Mouse (Mus musculus): ENCODE measurements around the gene Sun2.
A peak's percentile ranks its signal among the peaks of the same experiment; 100 is the strongest.

Gene Sun2

GRCm38 (mm10) chr15:79686046-79686869 lies 56.1 kb downstream of the Sun2 start:
- no peaks in the 10 kb centered on the region for H3K9me3 ChIP-seq (ENCODE audit: low read length)
- H3K36me3 ChIP-seq (ENCODE audit: insufficient read depth, low read length): peaks cover 46% of the 10 kb centered on the region
- no peak for TF ChIP-seq POU5F1 (IDR thresholded peaks at IDR 0.05; ENCODE audit: borderline replicate concordance, low read length)
- TF ChIP-seq CTCF (conservative IDR thresholded peaks at IDR 0.05; ENCODE audit: low read length): no peak
- no peak for TF ChIP-seq NANOG (IDR thresholded peaks at IDR 0.05; ENCODE audit: borderline replicate concordance, low read length)
- no peaks in the 10 kb centered on the region for H3K27me3 ChIP-seq (ENCODE audit: insufficient read depth, low read length)
- peaks cover 75% of the 10 kb centered on the region for H3K4me1 ChIP-seq (replicated peaks; ENCODE audit: low read depth, low read length)
- H3K4me3 ChIP-seq (replicated peaks; ENCODE audit: low read length): peak overlapping the region; percentile 93

- H3K27me3 ChIP-seq (ENCODE audit: insufficient read depth, low read length): no peaks in the 10 kb centered on the region
- no peak for TF ChIP-seq NANOG (IDR thresholded peaks at IDR 0.05; ENCODE audit: borderline replicate concordance, low read length)
- no peak for TF ChIP-seq POU5F1 (IDR thresholded peaks at IDR 0.05; ENCODE audit: borderline replicate concordance, low read length)
- no peak for TF ChIP-seq CTCF (conservative IDR thresholded peaks at IDR 0.05; ENCODE audit: low read length)
- peaks cover 55% of the 10 kb centered on the region for H3K36me3 ChIP-seq (ENCODE audit: insufficient read depth, low read length)
- no peaks in the 10 kb centered on the region for H3K9me3 ChIP-seq (ENCODE audit: low read length)
- peaks cover 86% of the 10 kb centered on the region for H3K4me1 ChIP-seq (replicated peaks; ENCODE audit: low read depth, low read length)
- peak overlapping the region; percentile 10; the same call in 1 of the 2 replicates for H3K4me3 ChIP-seq (replicated peaks; ENCODE audit: low read length)
These were observed 57.1 kb downstream of the Sun2 start for GRCm38 (mm10) chr15:79685141-79685641.

GRCm38 (mm10) chr15:79684616-79685015 lies 57.7 kb downstream of the Sun2 start:
- TF ChIP-seq CTCF (conservative IDR thresholded peaks at IDR 0.05; ENCODE audit: low read length) (no peak), NANOG (IDR thresholded peaks at IDR 0.05; ENCODE audit: borderline replicate concordance, low read length) (no peak), POU5F1 (IDR thresholded peaks at IDR 0.05; ENCODE audit: borderline replicate concordance, low read length) (no peak)
- H3K4me3 ChIP-seq (replicated peaks; ENCODE audit: low read length): peak overlapping the region; percentile 10; the same call in 1 of the 2 replicates
- peaks cover 83% of the 10 kb centered on the region for H3K4me1 ChIP-seq (replicated peaks; ENCODE audit: low read depth, low read length)
- no peaks in the 10 kb centered on the region for H3K9me3 ChIP-seq (ENCODE audit: low read length)
- H3K27me3 ChIP-seq (ENCODE audit: insufficient read depth, low read length): no peaks in the 10 kb centered on the region
- H3K36me3 ChIP-seq (ENCODE audit: insufficient read depth, low read length): peaks cover 58% of the 10 kb centered on the region

- no peaks in the 10 kb centered on the region for H3K27me3 ChIP-seq (ENCODE audit: insufficient read depth, low read length)
- peaks cover 82% of the 10 kb centered on the region for H3K4me1 ChIP-seq (replicated peaks; ENCODE audit: low read depth, low read length)
- H3K9me3 ChIP-seq (ENCODE audit: low read length): no peaks in the 10 kb centered on the region
- H3K4me3 ChIP-seq (replicated peaks; ENCODE audit: low read length): no peak overlapping the region
- no peak for TF ChIP-seq POU5F1 (IDR thresholded peaks at IDR 0.05; ENCODE audit: borderline replicate concordance, low read length)
- peaks cover 64% of the 10 kb centered on the region for H3K36me3 ChIP-seq (ENCODE audit: insufficient read depth, low read length)
These were observed 58.5 kb downstream of the Sun2 start for GRCm38 (mm10) chr15:79683707-79684465.

GRCm38 (mm10) chr15:79683146-79683545 lies 59.2 kb downstream of the Sun2 start:
- Histone ChIP-seq H3K4me3 (replicated peaks; ENCODE audit: low read length) (no peak overlapping the region), H3K36me3 (ENCODE audit: insufficient read depth, low read length) (peaks cover 67% of the 10 kb centered on the region), H3K27me3 (ENCODE audit: insufficient read depth, low read length) (no peaks in the 10 kb centered on the region), H3K9me3 (ENCODE audit: low read length) (no peaks in the 10 kb centered on the region), H3K4me1 (replicated peaks; ENCODE audit: low read depth, low read length) (peaks cover 79% of the 10 kb centered on the region)
- no peak for TF ChIP-seq CTCF (conservative IDR thresholded peaks at IDR 0.05; ENCODE audit: low read length)
- TF ChIP-seq POU5F1 (IDR thresholded peaks at IDR 0.05; ENCODE audit: borderline replicate concordance, low read length): no peak
- no peak for TF ChIP-seq NANOG (IDR thresholded peaks at IDR 0.05; ENCODE audit: borderline replicate concordance, low read length)

GRCm38 (mm10) chr15:79681973-79682372 lies 60.4 kb downstream of the Sun2 start:
- peak overlapping the region; percentile 26; the same call in 1 of the 2 replicates for H3K4me3 ChIP-seq (replicated peaks; ENCODE audit: low read length)
- TF ChIP-seq POU5F1 (IDR thresholded peaks at IDR 0.05; ENCODE audit: borderline replicate concordance, low read length): no peak
- no peak for TF ChIP-seq CTCF (conservative IDR thresholded peaks at IDR 0.05; ENCODE audit: low read length)
- TF ChIP-seq NANOG (IDR thresholded peaks at IDR 0.05; ENCODE audit: borderline replicate concordance, low read length): no peak
- H3K27me3 ChIP-seq (ENCODE audit: insufficient read depth, low read length): no peaks in the 10 kb centered on the region
- no peaks in the 10 kb centered on the region for H3K9me3 ChIP-seq (ENCODE audit: low read length)
- peaks cover 79% of the 10 kb centered on the region for H3K36me3 ChIP-seq (ENCODE audit: insufficient read depth, low read length)
- H3K4me1 ChIP-seq (replicated peaks; ENCODE audit: low read depth, low read length): peaks cover 78% of the 10 kb centered on the region

- H3K4me1 ChIP-seq (replicated peaks; ENCODE audit: low read depth, low read length): peaks cover 66% of the 10 kb centered on the region
- H3K36me3 ChIP-seq (ENCODE audit: insufficient read depth, low read length): peaks cover 83% of the 10 kb centered on the region
- no peak overlapping the region for H3K4me3 ChIP-seq (replicated peaks; ENCODE audit: low read length)
- no peak for TF ChIP-seq CTCF (conservative IDR thresholded peaks at IDR 0.05; ENCODE audit: low read length)
- TF ChIP-seq NANOG (IDR thresholded peaks at IDR 0.05; ENCODE audit: borderline replicate concordance, low read length): no peak
- no peak for TF ChIP-seq POU5F1 (IDR thresholded peaks at IDR 0.05; ENCODE audit: borderline replicate concordance, low read length)
- H3K27me3 ChIP-seq (ENCODE audit: insufficient read depth, low read length): no peaks in the 10 kb centered on the region
- H3K9me3 ChIP-seq (ENCODE audit: low read length): no peaks in the 10 kb centered on the region
These were observed 64.4 kb downstream of the Sun2 start for GRCm38 (mm10) chr15:79677936-79678335.
